Mouse (Mus musculus): ENCODE measurements around the gene Aifm1.

- TF ChIP-seq CTCF (IDR thresholded peaks at IDR 0.05; ENCODE audit: low read depth, low read length) (no peak), POLR2A (IDR thresholded peaks at IDR 0.05; ENCODE audit: extremely low read depth, insufficient read depth, low read length) (no peak)
These were observed 58.9 kb downstream of the Aifm1 start for GRCm38 (mm10) chrX:48454495-48454878.
